Mouse (Mus musculus) embryonic fibroblast, embryonic 13.5 days (primary cell): Measurements from ENCODE around the gene Abcd3. TPM values are rescaled to one million over a fixed set of nuclear protein-coding genes. Genes with fewer than 3 reads are reported as not detected.

ENCODE experiments used
- H3K27ac ChIP-seq: 2 replicates; pipeline ENCODE4 v1.5.1; 2012; ENCODE audit warnings: low read length, control low read depth, inconsistent platforms; ENCODE audit not compliant: insufficient read depth
- H3K4me1 ChIP-seq: 2 replicates; pipeline ENCODE4 v1.6.1; 2011; ENCODE audit warnings: low read length; ENCODE audit not compliant: control insufficient read depth, insufficient read depth
- H3K4me3 ChIP-seq: 2 replicates; pipeline ENCODE4 v1.5.1; 2011; ENCODE audit warnings: mild to moderate bottlenecking, control low read depth, low read length; ENCODE audit not compliant: insufficient read depth
- CTCF ChIP-seq: IDR thresholded peaks from 2 replicates; pipeline ENCODE4 v1.5.1; 2011; ENCODE audit warnings: mild to moderate bottlenecking, control low read depth, low read length, moderate library complexity, borderline replicate concordance; ENCODE audit not compliant: insufficient read depth
- POLR2A ChIP-seq: IDR thresholded peaks from 2 replicates; pipeline ENCODE4 v1.6.1; 2011; ENCODE audit warnings: low read depth, mild to moderate bottlenecking, control low read depth, low read length, moderate library complexity
- polyA plus RNA-seq: library from polyadenylated mRNA; stranded (reverse); fragments of >200 nt; gene quantifications from 2 replicates; pipeline ENCODE4 v1.2.4, GENCODE M21; 2011; ENCODE audit warnings: low read depth; ENCODE audit not compliant: missing spikeins, insufficient read length

Abcd3 gene
- polyA plus RNA-seq, 1 experiment: 48.5 TPM

- no peak overlapping the region for H3K27ac ChIP-seq
- TF ChIP-seq CTCF: no peak
- no peak for TF ChIP-seq POLR2A
- no peaks in the 10 kb centered on the region; the same call in 1 of the 2 replicates for H3K4me1 ChIP-seq
- no peak overlapping the region for H3K4me3 ChIP-seq
Observed at GRCm38 (mm10) chr3:121819693-121820200, 4.6 kb upstream of the Abcd3 start.

GRCm38 (mm10) chr3:121818736-121819396 lies 3.8 kb upstream of the Abcd3 start:
- no peaks in the 10 kb centered on the region; the same call in 1 of the 2 replicates for H3K4me1 ChIP-seq
- TF ChIP-seq POLR2A (no peak), CTCF (no peak)

GRCm38 (mm10) chr3:121815549-121816235 lies 590 bp upstream of the Abcd3 start:
- H3K4me3 ChIP-seq: peak overlapping the region; percentile 57
- peaks cover 2% of the 10 kb centered on the region; the same call in 1 of the 2 replicates for H3K4me1 ChIP-seq
- TF ChIP-seq CTCF (no peak), POLR2A (no peak)
- peak overlapping the region; percentile 95 for H3K27ac ChIP-seq

More at GRCm38 (mm10) chr3:121818736-121819396, 3.8 kb upstream of the Abcd3 start:
- no peak overlapping the region for H3K27ac ChIP-seq
- no peak overlapping the region for H3K4me3 ChIP-seq

- Histone ChIP-seq H3K4me1 (peaks cover 2% of the 10 kb centered on the region; the same call in 1 of the 2 replicates), H3K27ac (peak overlapping the region; percentile 95), H3K4me3 (peak overlapping the region; percentile 80)
- no peak; the same call in 1 of the 2 replicates for TF ChIP-seq POLR2A
- TF ChIP-seq CTCF: no peak
Observed at GRCm38 (mm10) chr3:121814413-121814864, 663 bp downstream of the Abcd3 start.

GRCm38 (mm10) chr3:121813834-121814233 lies 1.3 kb downstream of the Abcd3 start:
- H3K27ac ChIP-seq: no peak overlapping the region
- peaks cover 2% of the 10 kb centered on the region; the same call in 1 of the 2 replicates for H3K4me1 ChIP-seq
- H3K4me3 ChIP-seq: peak overlapping the region; percentile 80
- no peak for TF ChIP-seq CTCF
- TF ChIP-seq POLR2A: no peak

GRCm38 (mm10) chr3:121808246-121808645 lies 6.9 kb downstream of the Abcd3 start:
- peaks cover 6% of the 10 kb centered on the region for H3K4me1 ChIP-seq
- TF ChIP-seq CTCF: no peak
- no peak for TF ChIP-seq POLR2A
- H3K27ac ChIP-seq: no peak overlapping the region
- no peak overlapping the region for H3K4me3 ChIP-seq

GRCm38 (mm10) chr3:121794214-121794613 lies 20.9 kb downstream of the Abcd3 start:
- Histone ChIP-seq H3K4me1 (no peaks in the 10 kb centered on the region), H3K4me3 (no peak overlapping the region), H3K27ac (no peak overlapping the region)
- TF ChIP-seq CTCF: no peak
- TF ChIP-seq POLR2A: no peak

- H3K4me3 ChIP-seq: no peak overlapping the region
- no peaks in the 10 kb centered on the region for H3K4me1 ChIP-seq
- no peak overlapping the region for H3K27ac ChIP-seq
- TF ChIP-seq CTCF: no peak
Observed at GRCm38 (mm10) chr3:121792246-121792645, 22.9 kb downstream of the Abcd3 start.

GRCm38 (mm10) chr3:121790442-121790841 lies 24.7 kb downstream of the Abcd3 start:
- Histone ChIP-seq H3K27ac (no peak overlapping the region), H3K4me1 (no peaks in the 10 kb centered on the region), H3K4me3 (no peak overlapping the region)
- TF ChIP-seq POLR2A (no peak), CTCF (no peak)

GRCm38 (mm10) chr3:121789790-121790189 lies 25.3 kb downstream of the Abcd3 start:
- H3K4me1 ChIP-seq: no peaks in the 10 kb centered on the region
- no peak overlapping the region for H3K4me3 ChIP-seq
- no peak overlapping the region for H3K27ac ChIP-seq
- no peak for TF ChIP-seq POLR2A
- TF ChIP-seq CTCF: no peak
